Mouse (Mus musculus): ENCODE results near the gene Inpp5f. TPM values are rescaled to one million over a fixed set of nuclear protein-coding genes. Genes with fewer than 3 reads are reported as not detected.

Inpp5f gene
- total RNA-seq, 2 experiments from 2014 or later = 5.0 to 7.2 TPM

DNA sequence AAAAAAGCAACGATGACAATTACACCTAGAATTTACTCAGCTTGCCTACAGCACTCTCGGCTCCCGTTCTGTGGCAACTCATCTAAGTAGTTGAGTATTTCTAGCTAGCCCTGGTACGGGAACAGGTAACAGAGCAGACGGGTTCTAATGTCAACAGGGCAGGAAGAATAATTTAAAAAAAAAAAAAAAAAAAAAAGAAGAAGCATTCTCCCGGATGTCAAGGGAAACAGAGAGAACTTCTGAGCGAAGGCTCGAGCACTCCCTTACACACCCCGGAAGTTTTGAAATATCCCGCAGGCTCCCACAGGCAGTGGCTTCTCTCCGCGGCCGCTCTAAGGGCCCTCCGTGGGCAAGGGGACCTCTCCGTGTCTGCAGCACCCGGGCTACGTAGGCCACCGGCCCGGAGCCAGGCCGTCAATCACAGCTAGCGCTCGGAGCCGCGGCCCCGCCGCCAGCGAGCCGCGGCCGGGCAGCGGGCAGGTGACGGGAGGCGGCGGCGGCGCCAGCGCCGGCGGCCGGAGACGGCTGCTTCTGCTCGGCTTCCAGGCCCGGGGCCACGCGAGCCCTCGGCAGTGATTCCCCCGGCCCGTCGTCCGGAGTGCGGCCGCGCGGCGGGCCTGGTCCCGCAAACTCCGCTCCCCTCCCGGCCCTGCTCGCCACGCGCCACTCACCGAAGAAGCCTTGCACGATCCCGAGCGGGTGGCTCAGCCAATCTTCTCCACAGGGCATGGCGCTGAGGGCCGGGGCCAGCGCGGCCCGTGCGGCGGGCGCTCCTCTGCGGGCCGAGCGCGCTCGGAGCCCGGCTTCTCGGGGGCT, 128.5 kb downstream of the Inpp5f start:
- peak; percentile 56 for DNase-seq

DNA sequence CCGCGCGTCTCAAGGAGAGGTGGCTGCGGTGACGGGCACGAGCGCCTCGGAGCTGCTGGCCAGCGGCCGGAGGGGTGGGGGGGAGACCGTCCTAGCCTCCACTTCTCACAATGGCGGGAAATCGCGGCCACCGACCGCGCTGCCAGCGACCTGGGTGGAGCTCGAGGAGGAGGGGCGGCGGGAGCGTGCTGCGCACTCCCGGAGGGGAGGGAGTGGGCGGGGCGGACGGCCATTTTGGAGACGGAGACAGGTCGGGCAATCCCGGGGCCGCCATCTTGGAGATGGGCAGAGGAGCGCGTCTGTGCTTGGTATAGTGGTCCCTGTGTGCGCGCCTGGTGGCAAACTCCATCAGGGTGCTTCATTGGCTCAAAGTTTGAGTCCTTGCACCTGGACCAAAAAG, 129.2 kb downstream of the Inpp5f start, which contains the start of gene Mcmbp:
Mcmbp (minus strand) TSS at position 162 of the 400 bp plus-strand sequence.
- DNase-seq = peak; percentile 98

DNA sequence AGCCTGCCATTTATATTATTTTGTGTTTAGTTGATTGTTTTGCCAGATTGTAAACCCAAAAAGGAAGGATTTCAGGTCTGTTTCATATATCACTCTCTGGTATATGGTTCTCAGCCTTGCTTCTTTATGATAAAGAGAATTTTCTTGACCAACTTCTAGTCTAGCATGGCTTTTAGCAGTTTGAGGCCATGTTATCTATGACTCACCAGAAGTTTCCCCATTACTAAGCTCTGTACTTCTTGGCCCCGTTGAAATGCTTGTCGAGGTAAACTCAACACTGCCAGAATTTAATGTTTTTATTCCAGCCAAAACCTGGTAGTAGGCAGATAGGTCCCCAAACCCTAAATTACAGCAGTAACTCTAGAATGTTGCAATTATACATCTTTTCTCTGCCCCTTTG, 132.8 kb downstream of the Inpp5f start:
- DNase-seq = no peak

DNA sequence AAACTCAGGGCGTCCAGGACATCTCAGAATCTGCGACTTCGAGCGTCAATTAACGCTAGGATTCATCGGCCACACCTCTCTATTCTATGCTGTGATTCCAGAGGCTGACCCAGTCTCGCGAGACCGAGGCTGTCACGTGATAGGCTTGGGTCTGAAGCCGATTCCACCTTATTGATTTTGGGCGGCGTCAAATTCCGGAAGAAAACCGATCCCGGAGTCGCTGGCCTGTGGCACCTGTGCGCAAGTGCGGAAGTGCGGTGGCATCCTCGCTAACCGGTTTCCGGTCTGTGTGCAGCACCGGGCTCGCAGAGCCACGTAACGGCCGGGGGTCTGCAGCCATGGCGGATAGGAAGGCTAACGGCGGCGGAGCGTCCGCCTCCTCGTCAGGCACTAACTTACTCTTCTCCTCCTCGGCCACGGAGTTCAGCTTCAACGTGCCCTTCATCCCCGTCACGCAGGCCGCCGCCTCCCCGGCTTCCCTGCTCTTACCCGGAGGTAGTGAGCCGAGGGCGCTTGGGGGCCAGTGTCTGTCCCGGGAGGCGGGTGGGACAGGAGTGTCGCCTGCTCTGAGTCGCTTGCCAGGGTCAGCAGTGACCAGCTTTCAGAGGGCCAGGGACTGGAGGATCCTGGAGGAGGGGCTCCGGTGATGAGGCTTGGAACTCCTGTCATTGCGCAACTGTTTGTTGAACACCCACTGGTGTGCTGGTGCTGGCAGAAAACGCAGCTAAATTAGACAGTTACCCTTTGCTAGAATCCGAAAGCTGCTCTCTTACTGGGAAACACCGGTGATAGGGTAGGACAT, 133.8 kb downstream of the Inpp5f start, which contains the start of gene Sec23ip:
Sec23ip (plus strand) TSS at position 260 of the 802 bp plus-strand sequence.
- DNase-seq = peak; percentile 95

Other genes with a start within 250 kb of the Inpp5f start
- 10 to 100 TPM in 1 of 2 experiments, 1 to 10 TPM in 1; 9.8 to 10.3 TPM for gene Rgs10, start 192.6 kb upstream of the Inpp5f start, total RNA-seq (2021)
- 10 to 100 TPM; 49.4 to 65.1 TPM for gene Tial1, start 149.6 kb upstream of the Inpp5f start, total RNA-seq (2021)
- 10 to 100 TPM; 85.7 to 94.3 TPM for gene Bag3, start 87.7 kb upstream of the Inpp5f start, total RNA-seq (2021)
- 10 to 100 TPM; 21.5 to 27.3 TPM for gene Mcmbp, start 129.2 kb downstream of the Inpp5f start, total RNA-seq (2021)
- gene Sec23ip, start 133.6 kb downstream of the Inpp5f start, total RNA-seq (2021) = 10 to 100 TPM; 22.3 to 26.9 TPM